Mouse (Mus musculus): Measurements from ENCODE around the gene Ubl7.

- TF ChIP-seq CTCF (IDR thresholded peaks at IDR 0.05; ENCODE audit: insufficient read depth, low read length) (no peak), POLR2A (IDR thresholded peaks at IDR 0.05; ENCODE audit: borderline replicate concordance, extremely low read depth, low read depth, low read length) (no peak)
Measured at GRCm38 (mm10) chr9:57902132-57902531, 8.6 kb upstream of the Ubl7 start.

Data from lung, adult 2 months (tissue).